Comparison of ENCODE assay signal across 7 mouse cellular contexts in the genomic region with DNA sequence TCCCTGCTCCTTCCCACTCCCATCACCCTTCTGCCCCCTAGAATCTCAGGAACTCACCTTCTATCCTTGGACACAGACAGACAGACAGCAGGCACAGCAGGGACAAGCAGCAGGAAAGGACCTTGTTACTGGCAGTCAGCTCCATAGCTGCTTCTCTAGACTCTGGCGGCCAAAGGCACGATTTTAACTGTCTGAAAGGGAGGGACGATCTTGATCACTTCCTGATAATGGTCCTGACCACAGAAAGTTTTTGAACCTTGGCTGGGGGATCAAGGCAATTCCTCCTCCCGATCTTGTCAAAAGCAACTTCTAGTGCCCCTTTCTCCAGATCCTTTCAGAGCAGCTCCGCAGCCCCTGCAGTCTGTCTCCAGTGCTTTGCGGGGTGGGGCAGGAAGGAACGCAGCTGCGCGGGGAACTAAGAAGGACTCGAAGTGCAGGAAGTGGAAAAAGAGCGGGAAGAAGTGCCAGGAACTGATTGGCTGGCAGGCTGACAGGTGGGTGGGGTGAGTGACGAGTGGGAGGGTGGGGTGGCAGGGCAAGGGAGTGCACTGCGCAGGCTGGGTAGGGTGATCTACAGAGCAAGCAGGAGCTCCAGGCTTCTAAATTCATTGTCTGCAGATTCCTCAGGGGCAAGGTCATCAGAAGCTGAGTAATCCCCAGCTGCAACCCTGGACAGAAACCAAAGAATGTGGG. TPM values are rescaled to one million over a fixed set of nuclear protein-coding genes. Genes with fewer than 3 reads are reported as not detected.
DNase-seq lines count a peak whose midpoint lies in the region; ATAC-seq and TF ChIP-seq lines count a peak whose summit lies in the region.

A gene (minus strand): TSS at position 442 of the 693 bp plus-strand sequence.

- H3K36me3 ChIP-seq in embryonic facial prominence, embryonic 14.5 days (ENCODE audit: control insufficient read depth, insufficient read depth, low read length), result no peaks in the 10 kb centered on the region
- H3K36me3 ChIP-seq in liver, embryonic 15.5 days (replicated peaks), result no peaks in the 10 kb centered on the region

- H3K4me2 ChIP-seq in embryonic facial prominence, embryonic 14.5 days (ENCODE audit: low read depth, low read length), result peak within 1 kb of the TSS; percentile 16; the same call in 1 of the 2 replicates
- peak within 1 kb of the TSS; percentile 53 for H3K4me2 ChIP-seq in liver, embryonic 15.5 days

- no peaks in the 10 kb centered on the region for H3K27me3 ChIP-seq in Patski
- H3K27me3 ChIP-seq in embryonic facial prominence, embryonic 14.5 days (replicated peaks; ENCODE audit: control insufficient read depth, insufficient read depth, low read length), result no peaks in the 10 kb centered on the region
- no peaks in the 10 kb centered on the region for H3K27me3 ChIP-seq in liver, embryonic 15.5 days

- no peak for TF ChIP-seq CTCF in Patski (IDR thresholded peaks at IDR 0.05)

- H3K9me3 ChIP-seq in embryonic facial prominence, embryonic 14.5 days (ENCODE audit: control insufficient read depth, low read length), result no peaks in the 10 kb centered on the region
- H3K9me3 ChIP-seq in liver, embryonic 15.5 days (replicated peaks), result no peaks in the 10 kb centered on the region

- no peak within 1 kb of the TSS for H3K9ac ChIP-seq in embryonic facial prominence, embryonic 14.5 days (ENCODE audit: low read depth, low read length)
- H3K9ac ChIP-seq in liver, embryonic 15.5 days, result no peak within 1 kb of the TSS

- in situ Hi-C loops in Patski (cut with MboI; ENCODE audit: low pct_unique_long_range_greater_than_20kb), result no loop called here

- intact Hi-C loops in heart, postnatal 36 days (cut with DNase I), result loop anchor here (5.0 kb wide), 2 partner anchors 189 to 209 kb away; a partner anchor contains a TSS

- H3K4me3 ChIP-seq in embryonic facial prominence, embryonic 14.5 days (ENCODE audit: low read depth, low read length), result no peak within 1 kb of the TSS
- H3K4me3 ChIP-seq in liver, embryonic 15.5 days (replicated peaks), result peak within 1 kb of the TSS; percentile 36

- POLR2A ChIA-PET in Patski (lab: Charles Lee), result interaction anchor here (0.5 kb wide), 1 partner anchor 106 kb away, joined by 4 read pairs; no protein-coding TSS in a partner anchor

- no peak for DNase-seq in Patski (ENCODE audit: low read depth, low spot score)
- DNase-seq in embryonic facial prominence, embryonic 14.5 days (ENCODE audit: low spot score), result peak; percentile 22
- DNase-seq in heart, postnatal 36 days, result peak; percentile 80 to 83
- DNase-seq in skeletal muscle tissue, adult 2 months (ENCODE audit: low read depth, low spot score), result peak; percentile 57
- DNase-seq in embryo, embryonic 11 days, result no peak

- WGBS in embryonic facial prominence, embryonic 14.5 days, result 66% methylated on average over 13 of the region's 13 CpGs
- 18% methylated on average over 13 of the region's 13 CpGs for WGBS in liver, embryonic 15.5 days (ENCODE audit: insufficient replicate concordance)

- CTCF ChIA-PET in Patski (lab: Charles Lee), result no interaction called here

- no peaks in the 10 kb centered on the region for H3K4me1 ChIP-seq in embryonic facial prominence, embryonic 14.5 days (ENCODE audit: control insufficient read depth, insufficient read depth, low read length)
- 0 out of 2 replicates have a peak, but pooled peaks cover 5% of the 10 kb centered on the region for H3K4me1 ChIP-seq in liver, embryonic 15.5 days (replicated peaks)

- no peak within 1 kb of the TSS for H3K27ac ChIP-seq in embryonic facial prominence, embryonic 14.5 days (replicated peaks; ENCODE audit: low read depth, low read length)
- H3K27ac ChIP-seq in liver, embryonic 15.5 days (replicated peaks), result no peak within 1 kb of the TSS

- ATAC-seq in CD4-positive, CD25-positive, alpha-beta regulatory T cell, adult 4 months, result peak; percentile 79
- ATAC-seq in Patski, result peak; percentile 100
- ATAC-seq in embryonic facial prominence, embryonic 14.5 days (ENCODE audit: low read depth), result no peak
- ATAC-seq in liver, embryonic 15.5 days (ENCODE audit: insufficient read depth), result peak; percentile 68

RNA-seq across cellular contexts. Expression of the gene that starts here (rescaled TPM):
- 10 to 100 TPM in 1 of 2 experiments, 1 to 10 TPM in 1; 8.9 to 11.3 TPM for polyA plus RNA-seq in CD4-positive, CD25-positive, alpha-beta regulatory T cell, adult 4 months (2017; shearing (Covaris generic))
- 0.85 TPM for polyA plus RNA-seq in Patski (2021)
- 2.8 and 4.0 TPM in 2 replicates for polyA plus RNA-seq in embryonic facial prominence, embryonic 14.5 days (2014; fragmentation: Nextera tagmentation; extraction: Ambion mirVana)
- total RNA-seq in heart, postnatal 36 days (2021), result 1 to 10 TPM; 2.1 to 2.3 TPM
- 1.1 and 1.7 TPM in 2 replicates for polyA plus RNA-seq in liver, embryonic 15.5 days (2015; fragmentation: Nextera tagmentation; extraction: Ambion mirVana)

Comparison
In these comparisons a context has a peak if more than half of its experiments do, and no peak if none do; other contexts are left out.
1. Peak in ATAC-seq in Patski; RNA of the gene not detected or under 1 TPM.
2. DNase-seq: peak in embryonic facial prominence, embryonic 14.5 days (single experiment), heart, postnatal 36 days (2 of 2) and skeletal muscle tissue, adult 2 months (single experiment); none in Patski (single experiment) and embryo, embryonic 11 days (single experiment).